37 mouse cellular contexts compared by ENCODE assay signal in the genomic region with DNA sequence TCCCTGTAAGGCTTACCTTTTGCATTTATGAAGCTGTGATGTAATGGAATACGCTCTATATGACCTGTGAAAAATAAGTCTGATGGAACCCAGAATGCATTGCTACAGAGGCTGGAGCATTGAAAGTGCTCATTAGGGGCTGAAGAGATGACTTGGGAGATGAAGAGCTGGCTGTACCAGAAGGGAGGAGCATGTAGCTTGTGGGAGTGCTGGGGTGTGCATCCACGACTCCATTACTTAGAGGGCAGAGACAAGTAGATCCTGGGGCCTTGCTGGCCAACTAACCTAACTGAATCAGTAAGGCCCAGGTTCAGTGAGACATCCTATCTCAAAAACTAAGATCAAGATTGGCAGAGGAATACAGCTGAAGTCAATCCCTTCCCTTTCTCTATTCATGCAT. TPM values are rescaled to one million over a fixed set of nuclear protein-coding genes. Genes with fewer than 3 reads are reported as not detected.
DNase-seq lines count a peak whose midpoint lies in the region; ATAC-seq lines count a peak whose summit lies in the region.
"Had no signal": no experiment of that assay in that cellular context is flagged by ENCODE, and none has a peak within 500 bp of the region (broad histone marks: within the 10 kb centered on the region; RNA-seq: fewer than 3 reads in every experiment).

No protein-coding gene starts in this region.

- peak overlapping the region; percentile 41; the same call in 1 of the 2 replicates for H3K9ac ChIP-seq in liver, embryonic 15.5 days
- H3K9ac ChIP-seq: embryonic facial prominence, embryonic 12.5 days; forebrain, embryonic 12.5 days; forebrain, postnatal 0 days; hindbrain, embryonic 15.5 days; limb, embryonic 15.5 days; lung, embryonic 15.5 days had no signal

- 70% methylated on average over 2 of the region's 2 CpGs for WGBS in heart, embryonic 10.5 days
- 49% methylated on average over 2 of the region's 2 CpGs for WGBS in liver, embryonic 15.5 days (ENCODE audit: insufficient replicate concordance)

- no peak for DNase-seq in heart, embryonic 10.5 days (ENCODE audit: low spot score)
- no peak for DNase-seq in heart, adult 11 months
- DNase-seq in c-Kit-negative CD71-positive TER-119-positive erythroid progenitor cells, embryonic 14.5 days (ENCODE audit: low read depth, low spot score): peak; percentile 22
- DNase-seq in liver: peak; percentile 71
- DNase-seq in lung, postnatal 36 days: no peak
- no peak for DNase-seq in kidney, postnatal 36 days
- DNase-seq: adrenal gland, adult 8-10 months; cerebellum, adult 18-20 months; cerebellum, postnatal 10 days; forebrain, postnatal 0 days; gastrocnemius, postnatal 10 days; kidney, adult 11 months; kidney, postnatal 25 days; layer of hippocampus, postnatal 36 days; lung, postnatal 4 days; right cerebral cortex, postnatal 25 days; thymus, adult 18-20 months; thymus, postnatal 25 days had no signal

- no peaks in the 10 kb centered on the region for H3K9me3 ChIP-seq in heart, embryonic 10.5 days
- H3K9me3 ChIP-seq in liver, embryonic 15.5 days (replicated peaks): no peaks in the 10 kb centered on the region
- H3K9me3 ChIP-seq: embryonic facial prominence, embryonic 12.5 days; forebrain, embryonic 12.5 days; hindbrain, embryonic 10.5 days; hindbrain, embryonic 15.5 days; limb, embryonic 10.5 days; limb, embryonic 15.5 days; lung, embryonic 15.5 days had no signal

- peaks cover 18% of the 10 kb centered on the region for H3K4me1 ChIP-seq in heart, embryonic 10.5 days
- peaks cover 57% of the 10 kb centered on the region for H3K4me1 ChIP-seq in liver, embryonic 15.5 days (replicated peaks)
- H3K4me1 ChIP-seq: embryonic facial prominence, embryonic 12.5 days; forebrain, embryonic 12.5 days; hindbrain, embryonic 10.5 days; hindbrain, embryonic 15.5 days; limb, embryonic 10.5 days; limb, embryonic 15.5 days had no signal

- H3K27me3 ChIP-seq in heart, embryonic 10.5 days (ENCODE audit: insufficient read depth, poor library complexity, severe bottlenecking): 0 out of 2 replicates have a peak, but pooled peaks cover 4% of the 10 kb centered on the region
- peaks cover 11% of the 10 kb centered on the region; the same call in 1 of the 2 replicates for H3K27me3 ChIP-seq in liver, embryonic 15.5 days
- H3K27me3 ChIP-seq: CH12.LX; embryonic facial prominence, embryonic 12.5 days; forebrain, embryonic 12.5 days; hindbrain, embryonic 15.5 days; limb, embryonic 15.5 days; lung, embryonic 15.5 days had no signal

- no peaks in the 10 kb centered on the region for H3K36me3 ChIP-seq in heart, embryonic 10.5 days
- H3K36me3 ChIP-seq in liver, embryonic 15.5 days (replicated peaks): no peaks in the 10 kb centered on the region
- H3K36me3 ChIP-seq: embryonic facial prominence, embryonic 12.5 days; forebrain, embryonic 12.5 days; hindbrain, embryonic 10.5 days; hindbrain, embryonic 15.5 days; limb, embryonic 10.5 days; limb, embryonic 15.5 days; lung, embryonic 15.5 days had no signal

- peak; percentile 20 for ATAC-seq in liver, embryonic 15.5 days (ENCODE audit: insufficient read depth)
- no peak for ATAC-seq in megakaryocyte-erythroid progenitor cell, adult 5-6 weeks (replicated peaks; ENCODE audit: low FRiP score, low TSS enrichment, poor library complexity, severe bottlenecking)
- ATAC-seq: forebrain, postnatal 0 days; inflammation-experienced regulatory T-cells, adult 6 months had no signal

- peak overlapping the region; percentile 44; the same call in 1 of the 2 replicates for H3K27ac ChIP-seq in heart, embryonic 10.5 days
- H3K27ac ChIP-seq in liver, embryonic 15.5 days (replicated peaks): peak overlapping the region; percentile 99
- H3K27ac ChIP-seq: embryonic facial prominence, embryonic 12.5 days; forebrain, embryonic 12.5 days; hindbrain, embryonic 10.5 days; hindbrain, embryonic 15.5 days; layer of hippocampus, adult 2 months; limb, embryonic 10.5 days; limb, embryonic 15.5 days; lung, embryonic 15.5 days; stomach, postnatal 0 days had no signal

- no peak overlapping the region for H3K4me3 ChIP-seq in heart, embryonic 10.5 days
- peak overlapping the region; percentile 2; the same call in 1 of the 2 replicates for H3K4me3 ChIP-seq in liver, embryonic 15.5 days (replicated peaks)
- H3K4me3 ChIP-seq: embryonic facial prominence, embryonic 12.5 days; forebrain, embryonic 12.5 days; hindbrain, embryonic 10.5 days; hindbrain, embryonic 15.5 days; layer of hippocampus, adult 2 months; limb, embryonic 10.5 days; limb, embryonic 15.5 days; lung, embryonic 15.5 days had no signal

- peak overlapping the region; percentile 66 for H3K4me2 ChIP-seq in liver, embryonic 15.5 days
- H3K4me2 ChIP-seq: embryonic facial prominence, embryonic 12.5 days; forebrain, embryonic 12.5 days; hindbrain, embryonic 15.5 days; limb, embryonic 15.5 days; lung, embryonic 15.5 days had no signal

RNA-seq across cellular contexts. Expression of a gene that starts 8.3 kb away (rescaled TPM):
- 25.5 and 30.8 TPM in 2 replicates for polyA plus RNA-seq in heart, embryonic 10.5 days (2016; fragmentation: Nextera tagmentation; extraction: Ambion mirVana)
- 39.6 and 40.9 TPM in 2 replicates for polyA plus RNA-seq in liver, embryonic 15.5 days (2015; fragmentation: Nextera tagmentation; extraction: Ambion mirVana)
- total RNA-seq in megakaryocyte-erythroid progenitor cell, adult 5-6 weeks (2014; fragmentation: Nextera tagmentation): 21.1 and 39.8 TPM in 2 replicates
- 29.1 and 29.8 TPM in 2 replicates for total RNA-seq in megakaryocyte-erythroid progenitor cell, adult 5-6 weeks (2017)

RNA-seq across cellular contexts. Expression of a gene that starts 8.5 kb away (rescaled TPM):
- 0.13 TPM in 1 of 2 replicates, not detected in the other for polyA plus RNA-seq in heart, embryonic 10.5 days (2016; fragmentation: Nextera tagmentation; extraction: Ambion mirVana)
- not detected in 2 replicates for polyA plus RNA-seq in liver, embryonic 15.5 days (2015; fragmentation: Nextera tagmentation; extraction: Ambion mirVana)
- total RNA-seq in megakaryocyte-erythroid progenitor cell, adult 5-6 weeks (2014; fragmentation: Nextera tagmentation): not detected in 2 replicates
- not detected in 2 replicates for total RNA-seq in megakaryocyte-erythroid progenitor cell, adult 5-6 weeks (2017)
- total RNA-seq: CH12.LX; ES-E14; forebrain, postnatal 0 days; gastrocnemius, postnatal 10 days; layer of hippocampus, adult 2 months; layer of hippocampus, postnatal 36 days; left cerebral cortex, postnatal 10 days had no signal
- polyA plus RNA-seq: C2C12; embryonic facial prominence, embryonic 12.5 days; forebrain, postnatal 0 days; heart, postnatal 0 days; hindbrain, embryonic 15.5 days; inflammation-experienced regulatory T-cells, adult 6 months; kidney, embryonic 14.5 days; limb, embryonic 15.5 days; lung, embryonic 15.5 days; midbrain, embryonic 14.5 days; stomach, postnatal 0 days had no signal

Comparison
In these comparisons a context has a peak if more than half of its experiments do, and no peak if none do; other contexts are left out.
1. DNase-seq: peak in c-Kit-negative CD71-positive TER-119-positive erythroid progenitor cells, embryonic 14.5 days (single experiment) and liver (single experiment); none in heart, embryonic 10.5 days (single experiment), heart, adult 11 months (single experiment), lung, postnatal 36 days (single experiment) and kidney, postnatal 36 days (0 of 2).